Mouse (Mus musculus) layer of hippocampus, adult 9-11 months (tissue): ENCODE measurements around the gene Srcin1.

Experiments
- DNase-seq: peaks from one replicate; pipeline ENCODE4 v3.0.0; 2022

Srcin1 gene

DNA sequence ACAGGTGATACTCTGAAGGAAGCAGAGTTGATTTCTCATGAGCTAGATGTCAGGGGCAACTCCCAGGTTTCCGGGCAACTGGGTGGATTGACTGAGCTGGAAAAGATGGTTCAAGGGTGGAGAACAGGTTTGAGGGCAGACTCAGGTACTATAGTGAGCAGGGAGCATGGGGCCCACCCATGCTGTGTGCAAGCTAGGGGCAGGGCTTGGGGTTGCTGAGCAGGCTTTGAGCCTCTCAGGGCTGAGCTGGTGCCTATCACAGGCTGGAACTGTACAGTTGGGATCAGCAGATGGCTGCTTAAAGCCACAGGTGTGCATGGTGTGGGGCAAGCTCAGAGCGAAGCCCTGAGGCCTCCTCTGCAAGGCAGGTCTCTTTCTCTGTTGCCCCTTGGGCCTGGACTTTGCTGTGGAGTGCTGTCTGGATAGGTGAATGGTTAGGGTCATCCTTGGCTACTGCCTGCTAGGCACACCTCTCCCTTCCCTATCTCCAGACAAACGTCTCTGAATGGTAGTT is 114.6 kb downstream of the Srcin1 start:
- no peak for DNase-seq
